Comparison of ENCODE assay signal across 9 mouse cellular contexts in the genomic region with DNA sequence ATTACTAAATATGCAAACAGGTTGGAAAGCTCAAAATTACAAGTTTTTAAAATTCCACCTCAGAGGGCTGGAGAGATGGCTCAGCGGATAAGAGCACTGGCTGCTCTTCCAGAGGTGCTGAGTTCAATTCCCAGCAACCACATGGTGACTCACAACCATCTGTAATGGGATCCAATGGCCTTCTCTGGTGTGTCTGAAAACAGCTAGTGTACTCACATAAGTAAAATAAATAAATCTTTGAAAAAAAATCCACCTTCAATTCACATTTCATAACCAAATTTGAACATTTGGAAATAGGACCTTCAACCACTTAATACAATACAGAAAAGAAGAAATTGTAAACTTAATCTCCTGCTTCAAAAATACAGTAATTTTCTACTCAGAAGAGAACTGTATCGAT. TPM values are rescaled to one million over a fixed set of nuclear protein-coding genes. Genes with fewer than 3 reads are reported as not detected.
DNase-seq lines count a peak whose midpoint lies in the region; ATAC-seq and TF ChIP-seq lines count a peak whose summit lies in the region.
"Had no signal": no experiment of that assay in that cellular context is flagged by ENCODE, and none has a peak within 500 bp of the region (broad histone marks: within the 10 kb centered on the region; RNA-seq: fewer than 3 reads in every experiment).

No protein-coding gene starts in this region.

- peak overlapping the region; percentile 96 for H3K9ac ChIP-seq in MEL (ENCODE audit: control insufficient read depth, low read depth, low read length, poor library complexity, severe bottlenecking)
- peak overlapping the region; percentile 95 for H3K9ac ChIP-seq in hindbrain, embryonic 12.5 days
- peak overlapping the region; percentile 95 for H3K9ac ChIP-seq in midbrain, embryonic 13.5 days (replicated peaks)

- no peaks in the 10 kb centered on the region for H3K9me3 ChIP-seq in MEL (replicated peaks; ENCODE audit: insufficient read depth, low read length)
- no peaks in the 10 kb centered on the region for H3K9me3 ChIP-seq in hindbrain, embryonic 12.5 days (replicated peaks)
- no peaks in the 10 kb centered on the region for H3K9me3 ChIP-seq in midbrain, embryonic 13.5 days

- H3K4me3 ChIP-seq in kidney, adult 2 months (ENCODE audit: insufficient read depth, low read depth, low read length) = peak overlapping the region; percentile 100
- peak overlapping the region; percentile 97 for H3K4me3 ChIP-seq in MEL (ENCODE audit: control insufficient read depth in 1 of 2, insufficient read depth in 1 of 2, low read depth in 2 of 2, low read length in 2 of 2)
- H3K4me3 ChIP-seq in hindbrain, embryonic 12.5 days = peak overlapping the region; percentile 97
- peak overlapping the region; percentile 99 for H3K4me3 ChIP-seq in midbrain, embryonic 13.5 days (replicated peaks)

- no peak for TF ChIP-seq RAD21 in MEL (IDR thresholded peaks at IDR 0.05; ENCODE audit: low read depth, low read length)

- peak overlapping the region; percentile 98; the same call in 1 of the 2 replicates for H3K27ac ChIP-seq in kidney, adult 2 months (ENCODE audit: insufficient read depth, low read depth, low read length)
- no peak overlapping the region; the same call in 1 of the 2 replicates for H3K27ac ChIP-seq in MEL (ENCODE audit: control insufficient read depth, low read depth, low read length)
- H3K27ac ChIP-seq in hindbrain, embryonic 12.5 days = no peak overlapping the region
- H3K27ac ChIP-seq in midbrain, embryonic 13.5 days = no peak overlapping the region

- H3K79me2 ChIP-seq in MEL (ENCODE audit: control insufficient read depth, insufficient read depth, low read length, poor library complexity) = peaks cover 46% of the 10 kb centered on the region

- DNase-seq in kidney, adult 2 months = no peak
- no peak for DNase-seq in kidney, postnatal 36 days
- peak; percentile 49 for DNase-seq in MEL (ENCODE audit: low read depth, low spot score)
- DNase-seq in frontal cortex, postnatal 14 days (ENCODE audit: low spot score in 2 of 2) = no peak
- DNase-seq in embryo, embryonic 9.5 days (ENCODE audit: extremely low spot score) = no peak
- DNase-seq: kidney, adult 18-20 months had no signal

- no peak for TF ChIP-seq POLR2A in kidney, adult 2 months (IDR thresholded peaks at IDR 0.05; ENCODE audit: low read depth, low read length)
- no peak for TF ChIP-seq POLR2A in MEL (IDR thresholded peaks at IDR 0.05; ENCODE audit: control insufficient read depth in 1 of 2, insufficient read depth in 1 of 2, low read depth in 1 of 2, low read length in 2 of 2, poor library complexity in 1 of 2)

- no peak for TF ChIP-seq CTCF in kidney, adult 2 months (conservative IDR thresholded peaks at IDR 0.05; ENCODE audit: insufficient read depth, insufficient read length, low read depth, low read length)
- TF ChIP-seq CTCF in MEL (IDR thresholded peaks at IDR 0.05 in 2 of 3, conservative IDR thresholded peaks at IDR 0.05 in 1 of 3; ENCODE audit: control insufficient read depth in 1 of 3, insufficient read depth in 1 of 3, low read depth in 2 of 3, low read length in 3 of 3, poor library complexity in 1 of 3, severe bottlenecking in 1 of 3) = no peak

- 21% methylated on average over 2 of the region's 2 CpGs for WGBS in kidney, adult 2 months
- WGBS in hindbrain, embryonic 12.5 days = 40% methylated on average over 2 of the region's 2 CpGs
- WGBS in midbrain, embryonic 13.5 days = 42% methylated on average over 2 of the region's 2 CpGs

- peak overlapping the region; percentile 89 for H3K4me2 ChIP-seq in hindbrain, embryonic 12.5 days (replicated peaks)
- peak overlapping the region; percentile 96 for H3K4me2 ChIP-seq in midbrain, embryonic 13.5 days (replicated peaks)

- no peaks in the 10 kb centered on the region for H3K36me3 ChIP-seq in kidney, adult 2 months (ENCODE audit: control insufficient read depth, insufficient read depth, low read length)
- H3K36me3 ChIP-seq in MEL (ENCODE audit: control insufficient read depth in 1 of 2, insufficient read depth in 2 of 2, low read length in 2 of 2) = peaks cover 5 to 14% of the 10 kb centered on the region in 2 experiments; a peak in 3 of 4 replicates
- H3K36me3 ChIP-seq in hindbrain, embryonic 12.5 days = no peaks in the 10 kb centered on the region
- H3K36me3 ChIP-seq in midbrain, embryonic 13.5 days = no peaks in the 10 kb centered on the region

- H3K27me3 ChIP-seq in kidney, adult 2 months (replicated peaks; ENCODE audit: control insufficient read depth, insufficient read depth, low read length) = no peaks in the 10 kb centered on the region
- H3K27me3 ChIP-seq in MEL (ENCODE audit: control insufficient read depth in 1 of 2, insufficient read depth in 2 of 2, low read length in 2 of 2) = no peaks in the 10 kb centered on the region
- no peaks in the 10 kb centered on the region for H3K27me3 ChIP-seq in hindbrain, embryonic 12.5 days
- no peaks in the 10 kb centered on the region for H3K27me3 ChIP-seq in midbrain, embryonic 13.5 days

- ATAC-seq in hindbrain, embryonic 12.5 days (ENCODE audit: low FRiP score) = no peak
- ATAC-seq in midbrain, embryonic 13.5 days = no peak
- ATAC-seq in megakaryocyte progenitor cell, adult 5-6 weeks (replicated peaks; ENCODE audit: poor library complexity) = no peak

- no peak for TF ChIP-seq EP300 in MEL (IDR thresholded peaks at IDR 0.05; ENCODE audit: low read depth in 1 of 2, low read length in 2 of 2)

- peaks cover 17% of the 10 kb centered on the region; the same call in 1 of the 2 replicates for H3K4me1 ChIP-seq in kidney, adult 2 months (ENCODE audit: control insufficient read depth, insufficient read depth, low read length)
- peaks cover 2 to 9% of the 10 kb centered on the region in 2 experiments; a peak in 3 of 4 replicates for H3K4me1 ChIP-seq in MEL (ENCODE audit: control insufficient read depth in 1 of 2, insufficient read depth in 2 of 2, low read length in 2 of 2)
- peaks cover 15% of the 10 kb centered on the region for H3K4me1 ChIP-seq in hindbrain, embryonic 12.5 days
- peaks cover 26% of the 10 kb centered on the region for H3K4me1 ChIP-seq in midbrain, embryonic 13.5 days (replicated peaks)

TF ChIP-seq in MEL, 35 proteins besides CTCF, POLR2A, EP300 and RAD21:
- TF ChIP-seq HCFC1 (IDR thresholded peaks at IDR 0.05; ENCODE audit: low read depth, low read length) (0 out of 2 replicates have a peak, but pooled peaks have one; percentile 4), MXI1 (IDR thresholded peaks at IDR 0.05; ENCODE audit: low read depth, low read length) (peak; percentile 9; the same call in 1 of the 2 replicates), ZC3H11A (IDR thresholded peaks at IDR 0.05; ENCODE audit: low read depth, low read length) (no peak), MAX (IDR thresholded peaks at IDR 0.05; ENCODE audit: low read length) (no peak), MEF2A (IDR thresholded peaks at IDR 0.05; ENCODE audit: extremely low read depth, insufficient replicate concordance, low read depth, low read length, poor library complexity, severe bottlenecking) (no peak), POLR2AphosphoS2 (IDR thresholded peaks at IDR 0.05; ENCODE audit: low read length) (no peak), GATA1 (IDR thresholded peaks at IDR 0.05; ENCODE audit: low read depth, low read length) (peak; percentile 40), MYB (IDR thresholded peaks at IDR 0.05; ENCODE audit: low read depth, low read length) (no peak), TBP (IDR thresholded peaks at IDR 0.05; ENCODE audit: low read depth, low read length) (no peak), ZKSCAN1 (IDR thresholded peaks at IDR 0.05; ENCODE audit: low read depth, low read length) (no peak), MYC (IDR thresholded peaks at IDR 0.05; ENCODE audit: low read depth, low read length) (peak; percentile 65; the same call in 1 of the 2 replicates)

RNA-seq across cellular contexts. Expression of a gene that starts 0.9 kb away (rescaled TPM):
- 732 and 924 TPM in 2 replicates for polyA plus RNA-seq in kidney, adult 2 months (2012; rRNA removed)
- 719 and 722 TPM in 2 replicates for total RNA-seq in MEL (2012; rRNA removed)
- 100 to 1,000 TPM in 1 of 2 experiments, not detected in 1; 320 TPM for polyA plus RNA-seq in MEL (2012; ENCODE audit: insufficient read depth in 1 of 2, insufficient read length in 2 of 2, low read depth in 1 of 2, low replicate concordance in 2 of 2, missing spikeins in 1 of 2)
- 489 and 578 TPM in 2 replicates for polyA plus RNA-seq in hindbrain, embryonic 12.5 days (2016; fragmentation: Nextera tagmentation; extraction: Ambion mirVana)
- polyA plus RNA-seq in midbrain, embryonic 13.5 days (2015; fragmentation: Nextera tagmentation; extraction: Ambion mirVana) = 725 and 775 TPM in 2 replicates
- 457 and 602 TPM in 2 replicates for total RNA-seq in megakaryocyte progenitor cell, adult 5-6 weeks (2015)
- total RNA-seq in megakaryocyte progenitor cell, adult 5-6 weeks (2017) = 109 and 166 TPM in 2 replicates

RNA-seq across cellular contexts. Expression of a gene that starts 38.5 kb away (rescaled TPM):
- polyA plus RNA-seq in kidney, adult 2 months (2012; rRNA removed) = 12.1 and 13.9 TPM in 2 replicates
- total RNA-seq in MEL (2012; rRNA removed) = 4.7 and 6.2 TPM in 2 replicates
- 10 to 100 TPM; 11.7 to 27.3 TPM for polyA plus RNA-seq in MEL (2012; ENCODE audit: insufficient read depth in 1 of 2, insufficient read length in 2 of 2, low read depth in 1 of 2, low replicate concordance in 2 of 2, missing spikeins in 1 of 2)
- polyA plus RNA-seq in hindbrain, embryonic 12.5 days (2016; fragmentation: Nextera tagmentation; extraction: Ambion mirVana) = 29.5 and 33.2 TPM in 2 replicates
- polyA plus RNA-seq in midbrain, embryonic 13.5 days (2015; fragmentation: Nextera tagmentation; extraction: Ambion mirVana) = 21.4 and 24.7 TPM in 2 replicates
- 49.6 and 61.0 TPM in 2 replicates for total RNA-seq in megakaryocyte progenitor cell, adult 5-6 weeks (2015)
- 7.0 and 11.3 TPM in 2 replicates for total RNA-seq in megakaryocyte progenitor cell, adult 5-6 weeks (2017)

RNA-seq across cellular contexts. Expression of a gene that starts 45.8 kb away (rescaled TPM):
- polyA plus RNA-seq in kidney, adult 2 months (2012; rRNA removed) = 15.9 and 18.3 TPM in 2 replicates
- 23.3 and 24.2 TPM in 2 replicates for total RNA-seq in MEL (2012; rRNA removed)
- 10 to 100 TPM; 32.8 to 37.9 TPM for polyA plus RNA-seq in MEL (2012; ENCODE audit: insufficient read depth in 1 of 2, insufficient read length in 2 of 2, low read depth in 1 of 2, low replicate concordance in 2 of 2, missing spikeins in 1 of 2)
- polyA plus RNA-seq in hindbrain, embryonic 12.5 days (2016; fragmentation: Nextera tagmentation; extraction: Ambion mirVana) = 36.0 and 40.4 TPM in 2 replicates
- 36.9 and 39.5 TPM in 2 replicates for polyA plus RNA-seq in midbrain, embryonic 13.5 days (2015; fragmentation: Nextera tagmentation; extraction: Ambion mirVana)
- 45.7 and 48.1 TPM in 2 replicates for total RNA-seq in megakaryocyte progenitor cell, adult 5-6 weeks (2015)
- 32.4 and 44.6 TPM in 2 replicates for total RNA-seq in megakaryocyte progenitor cell, adult 5-6 weeks (2017)
